Mouse (Mus musculus) spleen, postnatal 4 days (tissue): ENCODE results near the gene Ctps.

Experiments
- DNase-seq, 2 experiments: peaks; one replicate each; pipeline ENCODE4 v3.0.0; 2022; ENCODE audit warnings: low spot score in 2 of 2

The Ctps gene

GRCm38 (mm10) chr4:120570438-120571069 is 478 bp upstream of the Ctps start:
- DNase-seq, result no peak

- DNase-seq, result no peak
Measured at GRCm38 (mm10) chr4:120569025-120569424, 1.1 kb downstream of the Ctps start.

- no peak for DNase-seq
Measured at GRCm38 (mm10) chr4:120568005-120568404, 2.1 kb downstream of the Ctps start.

GRCm38 (mm10) chr4:120565726-120566125 is 4.3 kb downstream of the Ctps start:
- no peak for DNase-seq

GRCm38 (mm10) chr4:120556592-120556991 is 13.5 kb downstream of the Ctps start:
- no peak for DNase-seq

GRCm38 (mm10) chr4:120544896-120545295 is 25.2 kb downstream of the Ctps start:
- DNase-seq, result no peak

GRCm38 (mm10) chr4:120538664-120539063 is 31.4 kb downstream of the Ctps start:
- DNase-seq, result no peak

- DNase-seq, result no peak
Measured at GRCm38 (mm10) chr4:120531986-120532385, 38.1 kb downstream of the Ctps start, which contains the start of gene Slfnl1. Gene Slfnl1 (plus strand): TSS chr4:120532231.

GRCm38 (mm10) chr4:120528171-120528570 is 41.9 kb downstream of the Ctps start:
- DNase-seq, result no peak

GRCm38 (mm10) chr4:120523092-120523491 is 47.0 kb downstream of the Ctps start:
- no peak for DNase-seq

GRCm38 (mm10) chr4:120522351-120522750 is 47.7 kb downstream of the Ctps start:
- no peak for DNase-seq

- no peak for DNase-seq
Measured at GRCm38 (mm10) chr4:120521761-120522160, 48.3 kb downstream of the Ctps start.

- DNase-seq, result no peak
Measured at GRCm38 (mm10) chr4:120517335-120517734, 52.7 kb downstream of the Ctps start.

- DNase-seq, result no peak
Measured at GRCm38 (mm10) chr4:120516907-120517306, 53.2 kb downstream of the Ctps start.

GRCm38 (mm10) chr4:120516491-120516890 is 53.6 kb downstream of the Ctps start:
- no peak for DNase-seq

GRCm38 (mm10) chr4:120514366-120514765 is 55.7 kb downstream of the Ctps start:
- DNase-seq, result no peak

- no peak for DNase-seq
Measured at GRCm38 (mm10) chr4:120511203-120511602, 58.9 kb downstream of the Ctps start.

- no peak for DNase-seq
Measured at GRCm38 (mm10) chr4:120506955-120507354, 63.1 kb downstream of the Ctps start.
